Mouse (Mus musculus) spleen, adult 18-20 months (tissue): ENCODE measurements at regions not wholly inside any gene's neighbourhood (a gene's known extent, or its start where the extent isn't known, plus 50 kb on each side); places are given as distances from the start of the nearest gene placed in this dataset.

Source experiments
- DNase-seq, 2 experiments: peaks; one replicate each; pipeline ENCODE4 v3.0.0; 2022; ENCODE audit warnings: mixed read lengths in 2 of 2

DNA sequence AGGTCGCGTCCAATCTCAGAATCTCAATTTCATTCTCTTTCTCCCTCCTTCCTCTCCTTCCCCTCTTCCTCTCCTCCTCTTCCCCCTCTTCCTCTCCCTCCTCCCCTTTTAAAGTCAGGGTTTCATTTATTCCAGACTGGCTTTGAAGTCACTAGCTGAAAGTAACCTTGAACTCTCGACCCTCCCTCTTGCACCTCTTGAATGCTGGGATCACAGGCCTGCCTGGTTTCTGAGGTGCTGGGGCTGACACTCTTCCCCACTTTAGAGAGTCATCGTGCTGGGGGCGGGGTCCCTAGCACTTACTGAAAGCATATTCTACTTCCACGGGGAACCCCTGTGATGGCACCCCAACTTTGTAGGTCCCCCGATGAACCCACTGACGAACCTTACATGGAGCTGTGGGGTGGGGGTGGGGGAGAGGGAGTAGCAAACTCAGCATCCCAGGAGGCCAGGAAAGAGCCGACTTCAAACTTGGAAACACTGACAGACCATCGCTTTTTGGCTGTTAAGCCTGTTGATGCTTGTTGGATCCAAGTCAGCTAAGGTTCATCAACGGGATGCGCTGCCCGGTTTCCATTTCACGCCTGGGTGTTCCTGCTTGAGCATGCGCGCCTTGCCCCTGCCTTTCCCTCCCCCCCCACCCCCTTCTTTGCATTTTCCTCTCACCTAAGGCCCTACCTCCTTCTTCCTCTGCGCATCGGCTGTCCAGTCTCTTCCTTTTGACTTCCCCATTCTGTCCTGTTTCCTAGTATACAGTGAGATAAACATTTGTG, 132.0 kb upstream of the Med13l start:
- DNase-seq: no peak

DNA sequence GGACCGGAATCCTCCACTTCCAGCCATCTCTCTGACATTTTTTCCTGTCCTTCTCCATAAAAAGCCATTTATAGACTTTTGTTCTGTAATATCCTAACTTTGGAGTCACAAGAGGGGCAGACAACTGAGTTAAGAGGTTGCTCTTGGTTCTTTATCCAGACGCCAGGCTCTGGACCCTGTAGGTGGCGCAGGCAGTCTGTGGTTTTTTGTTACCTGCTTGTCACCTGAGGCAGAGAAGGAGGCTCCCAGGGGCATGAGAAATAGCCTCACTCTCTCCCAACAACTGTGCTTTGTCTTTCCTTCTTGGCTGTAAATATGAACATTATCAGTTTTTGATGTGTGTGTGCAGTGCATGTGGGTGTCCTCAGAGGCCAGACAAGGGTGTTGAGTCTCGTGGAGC, 126.9 kb upstream of the Med13l start:
- peak in 1 of 2 experiments; percentile 16 for DNase-seq

DNA sequence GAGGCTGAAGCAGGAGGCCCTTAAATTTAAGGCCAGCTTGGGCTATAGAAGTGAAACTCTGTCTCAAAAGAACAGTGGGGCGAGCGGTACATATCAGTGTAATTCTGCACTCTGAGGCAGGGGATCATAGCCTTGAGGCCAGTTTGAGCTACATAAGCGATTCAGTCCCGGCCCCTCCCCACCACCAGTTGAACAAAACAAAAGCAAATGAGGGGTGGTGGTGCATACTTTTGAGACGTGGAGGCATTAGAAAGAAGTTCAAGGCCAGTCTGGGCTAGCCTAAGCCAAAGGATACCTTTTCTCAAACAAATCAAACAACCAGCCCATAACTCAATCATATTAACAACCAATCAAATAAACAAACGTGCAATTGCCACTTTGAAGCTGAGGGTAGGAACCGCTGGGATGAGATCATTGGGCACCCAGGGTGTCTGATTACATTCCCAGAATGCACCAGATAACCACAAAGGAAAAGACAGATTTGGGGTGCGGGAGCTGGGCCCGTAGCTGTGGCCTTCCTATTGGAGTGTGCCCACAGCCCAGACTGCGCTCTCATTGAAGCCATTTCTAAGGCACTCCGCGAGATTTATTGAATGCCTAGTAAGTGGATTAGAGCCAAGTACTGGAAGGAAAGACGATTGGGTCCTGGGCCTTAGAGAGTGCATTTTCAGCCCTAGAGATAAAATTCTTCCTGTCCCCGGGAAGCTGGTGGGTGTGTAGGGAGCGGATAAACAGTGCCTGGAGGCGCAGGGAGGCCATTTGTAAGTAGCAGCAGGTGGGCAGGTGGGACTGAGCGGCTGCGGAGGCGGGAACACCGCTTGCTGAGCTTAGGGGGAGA, 125.5 kb upstream of the Med13l start:
- DNase-seq: no peak

DNA sequence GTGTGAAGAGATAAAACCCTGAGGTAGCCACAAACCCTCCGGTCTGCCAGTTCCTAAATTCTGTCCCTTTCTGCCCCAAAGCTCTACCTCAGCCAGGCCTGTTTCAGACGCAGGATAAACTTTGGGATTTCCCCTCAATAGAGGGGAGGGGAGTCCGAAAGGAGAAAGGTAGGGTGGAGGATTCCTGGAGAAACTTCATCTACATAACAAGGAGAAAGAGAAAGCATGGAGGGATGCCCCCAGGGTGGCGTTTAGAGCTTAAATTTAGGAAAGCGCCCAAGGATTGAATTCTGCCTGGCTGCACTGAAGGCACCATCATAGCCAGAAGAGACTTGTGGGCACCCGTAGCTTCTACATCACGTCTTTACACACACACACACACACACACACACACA, 124.9 kb upstream of the Med13l start:
- DNase-seq: no peak

DNA sequence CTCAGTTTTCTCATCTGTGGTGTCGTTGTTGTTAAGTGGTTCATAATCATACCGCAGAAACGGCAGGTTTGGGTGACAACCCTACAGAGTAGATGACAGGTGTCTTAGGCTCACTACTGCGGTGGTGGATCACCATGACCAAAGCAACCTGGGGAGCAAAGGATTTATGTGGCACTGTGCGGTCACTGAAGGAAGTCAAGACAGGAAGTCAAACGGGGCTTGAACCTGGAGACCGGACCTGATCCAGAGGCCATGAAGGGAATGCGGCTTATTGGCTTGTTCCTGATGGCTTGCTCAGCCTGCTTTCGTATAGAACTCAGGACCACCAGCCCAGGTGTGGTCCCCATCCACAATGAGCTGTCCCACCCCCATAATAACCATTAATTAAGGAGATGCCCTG, 124.4 kb upstream of the Med13l start:
- DNase-seq: no peak

DNA sequence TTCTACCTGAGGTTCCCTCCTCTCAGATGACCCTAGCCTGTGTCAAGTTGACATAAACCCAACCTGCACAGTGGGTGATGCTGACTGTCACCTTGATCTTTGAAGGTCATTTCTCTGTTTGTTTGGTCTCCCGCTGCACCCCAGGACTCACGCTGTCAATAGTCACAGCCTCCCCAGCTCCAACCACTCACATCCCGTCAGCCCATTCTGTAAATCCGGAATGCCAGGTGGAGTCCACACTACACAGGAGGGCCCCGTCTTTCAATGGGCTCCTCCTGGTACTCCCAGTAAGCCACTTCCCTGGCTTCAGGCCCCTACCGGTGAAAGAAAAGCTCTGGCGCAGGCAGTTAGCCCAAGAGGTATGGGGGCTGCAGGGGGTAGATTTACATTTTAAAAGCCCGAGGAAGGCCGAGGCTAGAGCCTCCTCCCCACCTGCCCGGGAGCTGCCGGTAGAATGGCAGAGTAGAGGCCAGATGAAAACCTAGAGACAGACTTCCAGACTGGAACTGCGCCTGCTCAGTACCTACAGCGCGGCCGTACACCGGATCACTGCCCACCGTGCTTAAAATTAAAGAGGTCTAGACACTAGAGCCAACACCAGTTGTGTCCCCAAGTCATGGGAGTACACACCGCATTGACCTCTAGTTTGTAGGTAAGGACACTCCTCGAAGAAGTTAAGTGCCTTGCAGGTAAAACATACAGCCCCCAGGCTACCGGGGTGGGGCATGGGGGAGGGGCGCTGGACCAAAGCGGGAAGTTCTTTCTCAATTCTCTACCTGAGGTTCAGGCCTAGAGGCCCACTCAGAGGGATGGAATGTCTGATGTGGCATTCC, 123.8 kb upstream of the Med13l start:
- DNase-seq: no peak

DNA sequence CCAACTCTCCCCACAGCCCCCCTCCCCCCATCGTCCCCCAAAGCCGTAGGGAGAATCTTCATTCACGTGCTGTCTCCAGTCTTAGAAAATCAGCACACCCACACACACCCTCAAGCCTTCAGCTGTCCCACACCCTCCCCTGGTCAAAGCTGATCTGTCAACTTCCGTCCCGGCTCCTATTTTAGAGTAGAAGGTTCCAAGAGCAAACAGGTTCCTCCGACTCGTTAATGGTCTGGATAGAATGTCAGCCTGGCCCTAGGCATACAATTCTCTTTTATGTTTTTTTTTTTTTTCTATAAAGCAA, 123.2 kb upstream of the Med13l start:
- no peak for DNase-seq

DNA sequence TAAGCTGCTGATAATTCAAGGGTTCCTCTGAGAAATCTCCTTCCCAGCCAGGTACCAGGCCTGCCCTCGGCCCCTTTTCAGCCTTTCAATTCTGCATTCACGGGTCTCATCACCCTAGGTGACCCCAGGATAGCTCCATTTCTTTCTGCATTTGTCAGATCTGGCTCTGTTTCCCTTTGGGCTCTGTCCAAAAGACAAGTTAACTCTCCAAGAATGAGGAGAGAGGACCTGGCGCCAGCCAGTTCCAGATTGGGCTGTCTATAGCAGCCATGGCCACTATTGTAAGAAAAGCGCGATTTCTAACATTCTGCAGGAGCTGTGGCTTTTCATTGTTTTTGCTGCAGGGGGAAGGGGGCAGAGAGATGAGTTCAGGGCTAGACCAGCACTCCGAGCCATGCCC, 122.5 kb upstream of the Med13l start:
- no peak for DNase-seq

DNA sequence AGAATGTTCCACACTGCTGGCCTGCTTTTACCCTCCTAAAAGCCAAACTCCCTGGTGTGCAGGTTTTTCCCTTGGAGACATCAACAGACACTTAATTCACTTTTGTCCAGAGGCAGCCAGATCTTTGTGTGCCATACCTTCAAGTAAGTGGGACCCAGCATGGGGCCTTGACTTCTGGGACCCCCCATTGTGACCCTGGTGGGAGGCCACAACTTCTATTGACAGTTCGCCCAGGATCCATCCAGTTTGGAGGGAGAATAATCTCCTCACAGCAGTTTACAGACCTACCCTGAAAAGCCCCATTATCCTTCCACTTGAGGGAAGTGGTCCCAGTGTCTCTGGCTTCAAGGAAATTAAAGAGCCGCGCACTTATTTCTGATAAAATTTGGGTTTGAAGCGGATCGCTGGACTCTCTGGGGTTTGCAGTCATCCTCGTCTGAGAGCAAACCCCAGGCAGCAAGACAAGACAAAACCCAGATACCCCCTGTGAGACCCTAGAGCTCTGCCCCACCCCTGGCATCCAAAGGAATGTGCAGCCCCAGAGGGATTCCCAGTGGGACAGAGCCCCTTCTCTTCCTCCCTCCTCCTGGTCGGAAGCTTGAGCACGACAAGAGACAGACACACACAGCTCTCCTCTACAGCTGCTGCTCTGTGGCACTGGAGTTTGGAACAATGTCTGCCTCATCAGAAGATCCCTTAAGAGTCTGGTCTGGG, 115.8 kb upstream of the Med13l start:
- no peak for DNase-seq

DNA sequence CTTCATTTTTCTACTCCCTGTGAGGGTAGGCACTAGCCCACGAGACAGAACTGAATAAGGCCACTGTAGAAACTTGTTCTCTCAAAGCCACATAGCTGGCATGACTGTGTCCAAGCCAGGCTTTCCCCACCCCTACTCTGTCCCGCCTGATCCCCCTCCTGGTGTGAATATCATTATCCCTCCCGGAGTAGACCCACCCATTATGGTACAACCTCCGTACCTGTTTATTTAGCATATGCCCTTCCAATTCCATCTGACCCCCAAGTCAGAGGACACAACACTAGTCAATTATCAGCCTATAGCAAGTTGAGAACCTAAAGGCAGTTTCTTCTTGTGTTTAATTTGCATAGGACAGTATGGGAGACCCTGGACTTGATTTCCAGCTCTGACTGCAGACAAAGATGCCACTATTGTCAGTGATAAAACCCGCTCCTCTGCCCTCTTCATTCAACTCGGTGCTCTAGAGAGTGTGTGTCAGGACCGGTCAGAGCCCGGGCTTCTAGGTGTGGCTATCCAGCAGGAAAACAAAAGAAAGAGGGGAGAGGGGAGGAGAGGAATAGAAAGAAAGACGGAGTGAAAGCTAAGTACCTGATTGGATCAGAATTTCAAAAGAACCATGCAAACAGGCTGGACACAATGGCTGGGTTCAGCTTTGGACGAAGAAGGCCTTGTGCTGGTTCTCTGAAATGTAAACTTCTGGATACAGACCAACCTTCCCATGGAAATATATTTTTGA, 115.1 kb upstream of the Med13l start:
- no peak for DNase-seq

DNA sequence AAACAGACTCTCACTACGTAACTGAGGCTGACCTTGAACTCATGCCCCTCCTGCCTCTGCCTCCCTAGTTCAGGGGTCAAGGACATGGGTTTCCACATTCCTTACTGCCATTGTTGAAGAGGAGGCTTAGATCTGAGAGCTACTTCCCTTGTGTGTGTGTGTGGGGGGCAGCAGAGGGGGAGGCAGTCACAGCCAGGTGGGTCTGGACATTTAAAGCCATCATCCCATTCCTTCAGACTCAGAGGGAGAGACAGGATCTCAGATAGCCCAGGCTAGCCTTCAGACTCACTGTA, 114.5 kb upstream of the Med13l start:
- DNase-seq: no peak

DNA sequence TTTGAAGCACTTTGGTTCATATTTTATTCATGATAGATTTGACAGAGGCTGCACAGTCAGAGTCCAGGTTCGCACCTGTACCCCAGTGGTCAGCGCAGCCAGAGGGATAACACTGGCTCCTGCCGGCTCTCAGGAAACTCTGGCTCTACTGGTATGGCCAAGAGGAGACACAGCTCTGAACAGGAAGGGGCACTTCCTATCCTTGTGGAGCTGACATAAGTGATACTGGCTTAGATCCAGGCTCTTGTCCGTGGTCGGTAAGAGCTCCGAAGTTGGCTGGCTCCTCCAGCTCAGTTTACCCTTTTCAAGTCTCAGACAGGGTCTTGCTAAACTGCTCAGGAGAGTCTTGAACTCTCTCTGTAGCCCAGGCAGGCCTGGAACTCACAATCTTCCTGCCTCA, 113.6 kb upstream of the Med13l start:
- no peak for DNase-seq

DNA sequence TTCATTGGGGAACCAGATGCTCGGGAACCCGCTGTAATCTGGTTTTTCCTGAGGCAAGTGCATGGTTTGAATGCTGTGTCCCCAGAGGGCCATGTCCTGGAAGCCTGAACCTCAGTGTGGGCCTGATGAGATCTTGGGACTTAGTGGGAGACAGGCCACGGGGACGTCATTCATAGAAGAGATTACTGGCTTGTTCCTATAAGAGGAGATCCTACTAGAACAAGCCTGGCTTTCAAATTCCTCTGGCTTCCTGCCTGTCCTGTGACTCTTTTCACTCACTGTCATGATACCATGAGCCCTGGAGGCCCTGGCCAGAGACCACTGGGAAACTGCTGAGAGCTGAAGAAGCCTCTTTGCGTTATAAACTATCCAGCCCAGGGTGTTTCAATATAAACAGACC, 113.1 kb upstream of the Med13l start:
- DNase-seq: no peak

DNA sequence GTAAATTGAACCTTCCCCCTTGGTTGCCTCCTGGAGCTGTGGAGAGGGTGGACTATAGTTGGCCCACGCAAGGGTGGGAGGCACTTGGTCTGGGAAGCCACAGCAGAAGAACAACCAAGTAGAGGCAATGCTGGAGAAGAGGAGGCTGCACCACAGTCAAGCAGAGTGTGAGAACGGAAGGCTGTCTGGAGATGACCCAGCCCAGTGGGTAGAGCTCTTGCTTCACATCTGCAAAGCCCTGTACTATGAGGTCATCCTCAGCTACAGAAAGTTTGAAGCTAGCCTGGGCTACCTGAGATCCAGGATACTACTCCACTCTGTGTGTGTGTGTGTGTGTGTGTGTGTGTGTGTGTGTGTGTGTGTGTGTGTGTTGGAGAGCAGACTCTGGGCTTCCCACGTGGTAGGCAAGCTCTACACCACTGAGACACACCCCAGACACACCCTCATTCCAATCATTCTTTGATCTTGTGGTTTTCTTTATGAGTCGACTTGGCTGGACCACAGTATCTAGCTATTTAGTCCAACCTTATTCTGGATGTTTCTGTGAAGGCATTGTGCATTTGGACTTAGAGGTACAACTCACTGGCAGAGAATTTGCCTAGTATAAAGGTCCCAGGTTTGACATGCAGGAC, 111.5 kb upstream of the Med13l start:
- no peak for DNase-seq

DNA sequence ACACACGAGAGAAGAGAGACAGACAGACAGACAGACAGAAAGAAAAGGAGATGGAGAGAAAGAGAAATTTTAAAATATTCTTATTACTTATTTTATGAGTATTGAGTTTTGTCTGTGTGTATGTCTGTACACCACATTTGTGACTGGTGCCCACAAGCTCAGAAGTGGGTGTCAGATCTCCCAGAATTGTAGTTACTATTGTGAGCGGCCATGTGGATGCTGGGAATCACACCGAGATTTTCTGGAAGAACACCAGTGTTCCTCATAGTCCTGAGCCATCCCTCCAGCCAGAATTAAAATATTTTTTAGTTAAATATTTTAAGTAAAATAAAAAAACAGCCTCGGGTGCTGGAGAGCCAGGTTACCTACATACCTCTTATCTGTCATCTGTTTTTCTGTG, 110.6 kb upstream of the Med13l start:
- DNase-seq: no peak

DNA sequence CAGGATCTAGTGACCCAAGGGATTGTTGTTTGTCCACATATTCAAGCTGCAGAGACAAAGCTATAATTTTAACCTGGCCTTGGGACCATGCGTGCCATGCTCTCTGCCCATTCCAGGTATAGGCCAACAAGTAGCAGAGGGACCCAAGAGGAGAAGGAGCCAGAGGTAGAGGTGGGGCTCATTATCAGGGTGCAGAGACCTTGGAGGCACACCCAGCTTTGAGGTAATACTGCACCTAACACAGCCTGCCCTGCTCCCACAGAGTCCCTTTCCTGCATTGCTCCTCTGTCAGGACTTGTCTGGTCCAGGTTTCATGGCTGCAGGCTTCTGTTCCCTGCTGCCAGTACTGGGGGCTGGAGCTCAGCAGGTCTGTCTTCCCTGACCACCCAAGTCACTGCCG, 108.4 kb upstream of the Med13l start:
- DNase-seq: no peak

DNA sequence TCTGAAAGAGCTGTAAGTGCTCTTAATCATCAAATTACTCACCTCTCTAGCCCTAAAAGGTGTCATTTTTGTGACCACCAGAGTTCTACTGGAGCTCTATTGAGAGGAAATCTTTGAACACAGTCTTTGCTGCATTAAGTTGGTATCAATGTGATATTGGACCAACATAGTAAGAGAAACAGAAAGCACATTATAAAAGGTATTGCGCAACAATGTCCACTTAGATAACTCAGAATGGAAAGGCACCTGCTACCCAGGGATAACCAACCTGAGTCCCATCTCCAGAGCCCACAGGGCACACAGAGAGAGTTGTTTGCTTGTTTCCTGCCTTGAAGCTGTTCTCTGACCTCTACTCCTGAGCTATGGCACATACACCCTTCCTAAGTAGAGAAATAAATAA, 106.4 kb upstream of the Med13l start:
- DNase-seq: no peak

DNA sequence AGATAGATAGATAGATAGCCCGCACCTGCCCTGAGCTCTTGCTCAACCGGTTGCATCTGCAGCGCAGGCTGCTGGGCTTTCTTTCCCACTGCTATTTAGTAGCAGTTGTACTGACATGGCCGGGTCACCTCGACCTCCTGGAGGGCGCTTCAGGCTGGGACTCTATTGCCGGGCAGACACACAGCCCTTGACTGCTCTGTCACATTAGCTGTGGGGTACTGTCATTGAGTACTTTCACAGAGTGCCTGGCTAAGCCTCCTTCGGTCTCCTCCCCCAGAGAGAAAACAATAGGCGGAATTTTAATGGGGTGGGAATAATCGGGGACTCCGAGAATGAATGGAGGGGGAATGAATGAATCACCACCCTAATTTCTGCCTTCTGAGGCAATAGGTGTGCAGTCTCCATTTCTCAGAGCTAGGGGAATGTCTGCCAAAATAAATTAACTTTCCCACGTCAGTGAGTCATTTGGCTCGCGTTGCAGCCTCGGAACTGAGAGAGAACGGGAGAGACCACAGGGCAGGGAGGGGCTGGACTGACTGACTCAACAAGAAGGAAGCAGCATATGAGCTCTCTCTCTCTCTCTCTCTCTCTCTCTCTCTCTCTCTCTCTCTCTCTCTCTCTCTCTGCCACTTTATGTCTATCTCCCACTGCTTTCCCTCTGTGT, 101.6 kb upstream of the Med13l start:
- DNase-seq: no peak

DNA sequence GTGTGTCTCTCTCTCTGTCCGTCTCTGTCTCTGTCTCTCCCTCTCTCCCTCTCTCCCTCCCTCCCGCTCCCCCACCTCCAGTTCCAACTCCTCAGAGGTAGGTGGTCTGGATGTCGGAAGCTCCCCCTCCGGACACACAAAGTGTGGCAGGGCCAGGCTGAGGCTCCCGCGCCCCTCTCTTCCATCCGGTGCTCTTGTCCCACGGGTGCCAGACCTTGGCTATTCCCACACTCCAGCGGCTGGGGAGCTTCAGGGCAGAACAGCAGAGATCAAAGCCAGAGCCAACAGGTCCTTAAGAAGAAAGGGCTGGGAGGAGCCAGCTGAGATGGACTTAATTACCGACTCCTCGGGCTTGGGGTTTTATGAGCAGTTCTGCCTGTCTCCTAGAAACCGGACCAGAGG, 101.1 kb upstream of the Med13l start:
- DNase-seq: no peak

DNA sequence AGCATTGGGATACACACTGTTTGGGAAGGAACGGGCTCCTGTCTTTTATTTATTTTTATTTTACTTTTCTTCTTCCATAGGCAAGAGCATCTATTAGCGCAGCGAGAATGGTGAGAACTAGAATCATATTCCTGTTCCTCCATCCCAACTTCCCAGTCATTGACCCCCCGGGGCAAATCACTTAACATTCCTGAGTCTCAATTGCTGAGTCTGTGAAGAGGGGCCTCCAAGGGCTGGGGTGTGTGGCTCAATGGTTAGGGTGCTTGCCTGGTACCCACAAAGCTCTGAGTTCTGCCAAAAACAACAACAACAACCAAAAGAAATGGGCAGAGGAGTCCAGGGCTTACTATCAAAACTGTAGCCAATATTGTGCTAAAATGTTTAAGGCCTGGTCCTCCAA, 98.5 kb upstream of the Med13l start:
- DNase-seq: no peak
